Mouse (Mus musculus) adrenal gland, adult (tissue): Measurements from ENCODE around the gene Xirp1.

Source experiments
- DNase-seq, 2 experiments: peaks; one replicate each; pipeline ENCODE4 v3.0.0; 2022 to 2023; ENCODE audit warnings: low spot score in 1 of 2; ENCODE audit not compliant: inconsistent age in 2 of 2

Gene Xirp1

GRCm38 (mm10) chr9:120020285-120020890 is 3.0 kb downstream of the Xirp1 start:
- DNase-seq: peak; percentile 68 to 93

DNA sequence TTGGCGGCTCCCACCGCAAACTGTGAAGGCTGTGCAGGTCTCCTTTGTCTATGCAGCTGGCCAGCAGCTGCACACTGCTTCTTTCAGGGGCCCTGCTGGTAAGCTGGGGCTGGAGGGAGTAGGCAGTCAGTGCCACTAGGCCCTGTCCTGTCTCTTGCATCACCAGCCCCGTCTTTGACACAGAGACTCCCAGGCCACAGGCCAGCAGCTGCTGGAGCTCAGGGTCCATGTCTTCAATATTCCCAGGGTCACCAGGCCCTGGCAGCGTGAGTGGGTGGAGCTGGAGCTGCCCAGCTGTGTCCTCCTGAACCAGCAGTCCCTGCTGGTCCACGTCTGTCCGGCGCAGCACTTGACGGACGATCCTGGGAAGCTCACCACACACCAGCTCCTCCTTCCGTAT is 6.4 kb downstream of the Xirp1 start:
- peak in 1 of 2 experiments; percentile 74 for DNase-seq

GRCm38 (mm10) chr9:120014828-120015227 is 8.6 kb downstream of the Xirp1 start:
- DNase-seq: peak in 1 of 2 experiments; percentile 54

- peak in 1 of 2 experiments; percentile 47 for DNase-seq
Observed at GRCm38 (mm10) chr9:120013251-120013820, 10.1 kb downstream of the Xirp1 start.

DNA sequence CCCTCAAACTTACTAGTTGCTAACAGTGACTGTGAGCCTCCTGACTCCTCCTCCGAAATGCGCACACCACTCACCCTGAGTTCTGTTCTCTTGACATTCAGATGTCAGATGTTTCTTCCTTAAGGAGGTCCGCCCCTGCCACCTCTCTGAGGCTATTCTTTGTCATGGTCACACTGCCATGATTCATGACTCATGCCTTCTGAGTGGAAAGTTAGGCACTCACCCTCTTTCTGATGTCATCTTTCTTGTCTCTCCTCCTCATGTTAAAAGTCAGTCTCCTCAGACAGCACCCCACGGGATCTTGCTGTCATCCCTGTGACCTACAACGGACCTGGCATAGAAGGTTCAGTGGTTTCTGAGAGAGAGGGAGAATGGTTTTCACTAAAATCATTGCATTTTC is 10.6 kb downstream of the Xirp1 start:
- peak; percentile 69 to 87 for DNase-seq

- peak; percentile 31 to 66 for DNase-seq
Observed at GRCm38 (mm10) chr9:120012161-120012560, 11.2 kb downstream of the Xirp1 start.

DNA sequence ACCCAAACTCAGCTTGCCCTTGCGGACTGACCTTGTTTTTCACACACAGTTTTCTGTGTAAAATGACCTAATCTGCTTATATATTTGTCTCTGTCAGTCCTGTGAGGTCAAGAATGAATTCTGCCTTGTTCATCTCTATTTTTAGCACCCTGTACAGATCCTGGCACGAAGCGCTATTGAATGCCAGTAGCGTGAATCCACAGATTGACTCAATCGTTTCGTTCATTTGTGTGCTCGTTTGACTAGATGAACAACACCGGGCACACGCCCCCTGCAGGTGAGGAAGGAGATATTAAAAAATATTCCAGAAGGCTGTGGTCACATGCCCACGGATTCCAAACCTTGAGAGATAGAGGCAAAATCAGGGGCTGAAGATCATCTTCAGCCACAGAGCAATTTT is 11.9 kb downstream of the Xirp1 start:
- DNase-seq: peak; percentile 87 to 94

DNA sequence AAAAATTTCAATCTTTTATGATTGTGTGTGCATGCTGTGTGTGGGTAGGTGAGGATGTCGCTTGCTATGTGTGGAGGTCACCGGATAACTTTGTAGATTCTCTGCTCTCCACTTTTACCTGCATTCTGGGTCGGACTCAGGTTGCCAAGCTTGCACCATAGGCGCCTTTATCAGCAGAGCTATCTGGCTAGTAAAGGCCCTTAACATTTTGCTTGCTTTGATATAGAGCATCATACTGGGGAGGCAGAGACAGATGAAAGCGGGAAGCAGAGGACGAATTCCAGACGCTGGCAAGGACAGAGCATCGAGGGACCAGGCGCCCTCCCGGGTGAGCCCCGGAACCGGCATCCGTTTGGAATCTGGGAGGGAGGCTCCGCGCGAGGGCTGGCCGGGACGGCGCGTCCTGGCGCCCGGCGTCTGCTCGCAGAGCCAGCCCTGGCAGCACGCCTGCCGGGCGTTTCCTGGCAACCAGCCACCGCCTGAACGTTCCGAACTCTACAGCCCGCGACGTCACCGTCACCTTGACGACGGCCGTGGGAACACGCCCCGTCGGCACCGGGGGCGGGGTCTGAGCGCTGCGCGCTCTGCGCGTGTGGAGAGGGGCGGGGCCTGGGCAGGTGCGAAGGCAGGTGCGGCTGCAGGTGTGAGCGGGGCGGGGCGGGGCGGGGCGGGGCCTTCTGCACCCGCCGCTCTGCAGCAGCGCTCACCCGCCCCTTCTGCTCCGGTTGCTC is 12.5 kb downstream of the Xirp1 start:
- peak; percentile 99 for DNase-seq

GRCm38 (mm10) chr9:120009871-120010270 is 13.5 kb downstream of the Xirp1 start:
- DNase-seq: peak in 1 of 2 experiments; percentile 7

DNA sequence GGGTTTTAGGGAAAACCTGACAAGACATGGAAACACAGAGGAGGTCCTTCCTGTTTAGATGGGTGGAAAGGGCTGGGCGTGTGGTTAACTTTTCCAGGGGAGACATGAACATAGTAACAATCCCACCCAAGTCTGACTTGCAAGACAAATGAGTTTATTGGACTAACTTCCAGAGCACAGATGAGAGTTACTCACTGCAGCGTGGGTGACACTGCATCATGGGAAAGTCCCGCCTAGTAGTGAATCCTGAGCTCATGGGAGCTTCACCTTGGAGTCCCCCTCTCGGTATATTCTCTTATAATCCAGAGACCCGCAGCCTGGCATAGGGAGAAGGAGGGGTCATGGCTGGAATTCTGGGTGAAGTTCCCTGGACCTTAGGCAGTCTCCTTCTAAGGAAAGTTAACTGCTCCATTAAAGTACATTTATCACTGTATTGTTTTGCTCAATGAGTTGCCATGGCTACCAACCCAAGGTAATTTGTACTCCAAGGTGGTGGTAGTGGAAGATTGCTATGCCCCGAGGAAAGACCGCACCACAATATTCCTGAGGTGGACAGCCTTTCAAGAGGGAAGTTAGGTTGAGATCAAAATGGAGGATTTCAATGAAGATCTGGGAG is 14.1 kb downstream of the Xirp1 start:
- DNase-seq: peak in 1 of 2 experiments; percentile 43

DNA sequence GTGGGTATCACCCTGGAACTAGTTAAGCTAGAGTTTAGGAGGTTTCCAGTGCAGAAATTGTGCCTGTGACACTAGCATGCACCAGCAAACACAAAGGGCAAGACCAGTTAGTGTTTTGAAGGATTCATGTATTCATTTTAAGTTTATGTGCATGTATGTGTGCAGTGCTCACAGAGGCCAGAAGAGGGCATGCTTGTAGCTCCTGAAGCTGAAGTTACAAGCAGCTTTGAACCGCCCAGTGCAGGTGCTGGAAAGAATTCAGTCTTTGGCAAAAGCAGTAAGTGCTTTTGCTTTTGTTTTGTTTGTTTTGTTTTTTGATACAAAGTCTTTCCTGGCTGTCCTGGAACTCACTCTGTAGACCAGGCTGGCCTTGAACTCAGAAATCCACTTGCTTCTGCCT is 15.6 kb downstream of the Xirp1 start:
- no peak for DNase-seq

GRCm38 (mm10) chr9:120005936-120006335 is 17.5 kb downstream of the Xirp1 start:
- DNase-seq: no peak

DNA sequence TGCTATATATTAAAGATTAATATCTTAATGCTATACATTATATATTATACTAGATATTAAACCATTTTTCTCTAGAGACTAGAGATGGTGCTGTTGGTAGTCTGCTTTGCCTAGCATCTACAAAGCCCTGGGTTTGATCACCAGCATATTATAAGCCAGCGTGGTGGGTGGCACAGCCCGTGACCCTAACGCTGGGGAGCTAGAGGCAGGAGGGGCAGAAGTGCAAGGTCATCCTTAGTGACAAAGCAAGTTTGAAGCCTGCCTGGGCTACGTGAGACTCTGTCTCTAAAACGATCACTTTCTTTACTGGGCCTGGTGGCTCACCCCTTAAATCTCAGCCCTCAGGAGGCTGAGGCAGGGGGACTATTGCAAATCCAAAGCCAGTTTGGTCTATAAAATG is 20.5 kb downstream of the Xirp1 start:
- DNase-seq: peak in 1 of 2 experiments; percentile 35

DNA sequence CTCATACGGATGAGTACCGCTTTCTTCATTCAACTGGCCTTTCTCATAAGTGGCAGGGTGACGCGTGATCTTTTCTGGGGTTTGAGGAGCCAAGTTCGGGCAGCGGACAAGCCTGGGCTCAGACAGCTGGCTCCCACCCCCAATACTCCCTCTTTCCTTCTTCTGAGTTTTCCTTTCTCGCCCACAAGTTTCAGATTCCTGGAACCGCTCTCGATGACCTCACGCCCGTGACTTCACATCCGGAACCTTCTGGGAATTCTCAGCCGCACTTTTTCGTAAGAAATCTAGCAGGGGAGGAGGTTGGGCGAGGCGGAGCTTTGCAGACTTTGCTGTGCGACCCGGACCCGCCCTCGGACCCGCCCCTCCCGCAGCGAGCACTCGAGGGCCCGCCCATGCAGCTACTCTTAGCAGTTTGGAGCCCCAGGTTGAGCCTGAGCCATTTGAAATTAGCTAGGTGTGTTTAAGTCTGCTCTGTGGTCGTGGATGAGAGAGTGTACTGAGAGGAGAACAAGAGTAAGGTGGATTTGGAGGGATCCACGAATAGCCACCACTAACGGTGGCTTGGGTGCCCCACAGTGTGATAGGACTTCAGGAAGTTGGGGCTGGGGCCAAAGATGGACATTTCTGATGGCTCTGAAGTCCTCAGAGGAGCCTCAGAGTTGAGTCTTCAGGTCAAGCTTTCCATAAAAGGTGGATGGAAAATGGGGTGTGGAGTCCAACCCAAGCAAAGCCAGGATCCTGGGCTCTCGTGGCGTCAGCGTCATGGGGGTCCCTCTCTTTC is 21.3 kb downstream of the Xirp1 start:
- peak; percentile 91 to 98 for DNase-seq

DNA sequence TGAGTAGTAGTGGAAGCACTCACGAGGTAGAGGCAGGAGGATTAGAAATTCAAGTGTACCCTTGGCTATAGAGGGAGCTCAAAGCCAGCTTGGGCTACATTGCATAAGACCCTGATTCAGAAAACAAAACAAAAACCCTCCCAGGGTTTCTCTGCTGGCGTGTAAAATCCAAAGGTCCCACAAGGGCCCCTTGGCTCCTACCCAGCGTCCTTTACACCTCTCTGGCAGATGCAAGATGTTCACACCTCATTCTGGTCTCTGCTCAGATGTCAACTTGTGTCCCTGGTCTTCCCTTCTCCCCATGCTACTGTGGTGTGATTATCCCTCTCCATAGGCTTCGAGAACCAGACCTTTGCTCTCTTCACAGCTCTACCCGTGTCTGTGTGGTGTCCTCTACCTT is 22.6 kb downstream of the Xirp1 start:
- peak in 1 of 2 experiments; percentile 44 for DNase-seq

DNA sequence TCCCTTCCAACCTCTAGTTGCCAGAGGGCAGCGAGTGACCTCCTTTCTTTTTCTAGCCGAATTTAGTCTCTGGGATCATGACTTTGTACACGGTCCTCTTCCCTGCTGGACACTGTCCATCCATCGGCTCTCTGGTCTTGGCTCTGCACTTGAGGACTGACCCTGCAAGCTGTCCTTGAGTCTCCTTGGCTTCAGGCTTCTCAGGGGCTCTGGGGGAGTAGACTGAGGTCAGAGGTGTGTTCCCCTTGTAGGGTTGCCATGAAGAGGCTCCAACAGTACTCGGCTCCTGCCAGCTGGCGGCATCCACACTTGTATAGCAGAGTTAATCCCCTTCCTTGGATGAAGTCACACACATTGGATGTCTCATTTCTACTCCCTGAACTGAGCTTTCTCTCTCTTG is 23.8 kb downstream of the Xirp1 start:
- DNase-seq: peak in 1 of 2 experiments; percentile 48

DNA sequence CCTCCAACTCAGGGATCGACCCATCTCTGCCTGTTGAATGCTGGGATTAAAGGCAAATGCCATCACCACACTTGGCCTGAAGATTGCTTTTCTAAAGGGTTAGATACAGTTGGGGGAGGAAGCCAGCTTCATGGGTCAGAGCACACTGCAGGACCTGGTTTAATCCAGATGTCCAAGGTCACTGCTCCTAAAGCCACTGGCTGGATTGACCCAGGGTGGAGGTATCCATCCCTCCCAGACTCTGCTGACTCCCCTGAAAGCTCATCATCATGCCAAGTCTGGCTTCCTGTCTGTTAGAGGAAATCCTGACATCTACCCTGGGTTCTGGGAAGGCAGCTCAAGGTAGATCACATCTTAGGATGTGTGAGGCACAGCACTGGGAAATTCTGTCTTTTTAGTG is 24.6 kb downstream of the Xirp1 start:
- DNase-seq: no peak

DNA sequence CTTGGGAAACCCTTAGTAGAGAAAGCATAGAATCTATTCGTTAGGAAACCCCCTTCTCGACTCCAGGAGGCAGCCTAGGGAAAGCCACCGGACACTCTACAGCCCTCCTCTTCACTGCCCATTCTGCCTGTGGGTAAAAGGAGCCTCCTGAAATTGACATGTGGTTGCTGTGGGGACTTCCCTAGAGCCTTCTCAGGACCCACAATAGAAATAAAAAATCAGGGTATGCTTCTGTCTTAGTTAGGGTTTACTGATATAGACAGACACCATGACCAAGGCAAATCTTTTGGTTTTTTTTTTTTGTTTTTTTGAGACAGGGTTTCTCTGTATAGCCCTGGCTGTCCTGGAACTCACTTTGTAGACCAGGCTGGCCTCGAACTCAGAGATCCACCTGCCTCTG is 27.3 kb downstream of the Xirp1 start:
- no peak for DNase-seq

DNA sequence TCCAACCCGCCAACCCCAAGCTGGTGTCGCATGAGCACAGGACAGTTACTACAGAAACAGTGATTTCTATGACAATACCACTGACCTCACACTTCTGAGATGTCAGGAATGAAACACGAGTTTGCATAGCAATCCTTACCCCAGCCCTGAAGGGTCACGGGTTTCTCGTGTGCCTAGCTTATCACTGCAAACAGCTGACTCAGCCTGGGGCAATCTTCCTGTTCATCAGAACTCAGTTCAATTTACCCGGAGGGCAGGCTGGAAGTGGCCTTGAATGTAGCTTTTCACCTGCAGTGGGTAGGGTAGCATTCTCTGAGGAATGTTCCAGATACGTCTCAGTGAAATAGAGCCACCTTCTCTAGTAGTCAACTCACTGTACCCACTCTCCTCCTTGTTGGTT is 29.2 kb downstream of the Xirp1 start:
- DNase-seq: no peak

GRCm38 (mm10) chr9:119993092-119993844 is 30.1 kb downstream of the Xirp1 start:
- DNase-seq: no peak
